Mouse (Mus musculus) layer of hippocampus, postnatal 14 days (tissue): Measurements from ENCODE around the gene Tedc1. TPM values are rescaled to one million over a fixed set of nuclear protein-coding genes. Genes with fewer than 3 reads are reported as not detected.

ENCODE experiments used
- DNase-seq, 2 experiments: peaks; one replicate each; pipeline ENCODE4 v3.0.0; 2021 to 2022; ENCODE audit warnings: low spot score in 2 of 2, mixed read lengths in 1 of 2
- total RNA-seq, 2 experiments: library from RNA; stranded (reverse); gene quantifications; 2 replicates each; pipeline ENCODE4 v1.2.3; 2021

Tedc1 gene
- total RNA-seq, 2 experiments from 2014 or later: 2.3 to 2.7 TPM

GRCm38 (mm10) chr12:113138901-113139864, 17.0 kb upstream of the Tedc1 start:
- DNase-seq: no peak

GRCm38 (mm10) chr12:113139908-113140615, 16.2 kb upstream of the Tedc1 start, which contains the start of gene Crip2:
Crip2 (plus strand) TSS chr12:113140236.
- DNase-seq: peak; percentile 92 to 93

- DNase-seq: peak in 1 of 2 experiments; percentile 62
Measured at GRCm38 (mm10) chr12:113140616-113141411, 15.4 kb upstream of the Tedc1 start.

- peak in 1 of 2 experiments; percentile 57 for DNase-seq
Measured at GRCm38 (mm10) chr12:113141531-113141973, 14.7 kb upstream of the Tedc1 start.

- DNase-seq: peak; percentile 65 to 81
Measured at GRCm38 (mm10) chr12:113142021-113142975, 13.9 kb upstream of the Tedc1 start.

- no peak for DNase-seq
Measured at GRCm38 (mm10) chr12:113143164-113143563, 13.1 kb upstream of the Tedc1 start.

GRCm38 (mm10) chr12:113144001-113144756, 12.0 kb upstream of the Tedc1 start:
- no peak for DNase-seq

- DNase-seq: no peak
Measured at GRCm38 (mm10) chr12:113144886-113145285, 11.3 kb upstream of the Tedc1 start.

- DNase-seq: no peak
Measured at GRCm38 (mm10) chr12:113145591-113145990, 10.6 kb upstream of the Tedc1 start.

- DNase-seq: peak; percentile 86 to 87
Measured at GRCm38 (mm10) chr12:113146112-113147057, 9.8 kb upstream of the Tedc1 start, which contains the start of gene Crip1. Crip1 (plus strand) TSS chr12:113146316.

- peak in 1 of 2 experiments; percentile 47 for DNase-seq
Measured at GRCm38 (mm10) chr12:113147481-113147880, 8.7 kb upstream of the Tedc1 start.

- no peak for DNase-seq
Measured at GRCm38 (mm10) chr12:113148381-113149035, 7.7 kb upstream of the Tedc1 start.

- no peak for DNase-seq
Measured at GRCm38 (mm10) chr12:113149341-113149740, 6.9 kb upstream of the Tedc1 start.

GRCm38 (mm10) chr12:113149896-113150295, 6.3 kb upstream of the Tedc1 start:
- DNase-seq: no peak

GRCm38 (mm10) chr12:113150591-113150990, 5.6 kb upstream of the Tedc1 start:
- no peak for DNase-seq

- DNase-seq: no peak
Measured at GRCm38 (mm10) chr12:113151046-113151445, 5.2 kb upstream of the Tedc1 start.

- DNase-seq: no peak
Measured at GRCm38 (mm10) chr12:113151661-113152271, 4.5 kb upstream of the Tedc1 start.
